Mouse (Mus musculus) liver, adult 2 months (tissue): Measurements from ENCODE around the gene Amotl2. TPM values are rescaled to one million over a fixed set of nuclear protein-coding genes. Genes with fewer than 3 reads are reported as not detected.

Source experiments
- DNase-seq: peaks from one replicate; pipeline ENCODE4 v3.0.0-alpha.2; 2011; ENCODE audit warnings: low read depth, low spot score; ENCODE audit errors: extremely low read depth
- H3K27ac ChIP-seq: fragments of 200-500 bp; replicated peaks from 2 replicates; pipeline ENCODE4 v1.5.1; 2012; ENCODE audit warnings: low read depth, mild to moderate bottlenecking, control low read depth, inconsistent platforms, low read length; ENCODE audit not compliant: insufficient read depth
- H3K27me3 ChIP-seq: fragments of 200-500 bp; 2 replicates; pipeline ENCODE4 v1.6.1; 2012; ENCODE audit warnings: mild to moderate bottlenecking, moderate library complexity, low read length, inconsistent platforms; ENCODE audit not compliant: control insufficient read depth, insufficient read depth
- H3K36me3 ChIP-seq: fragments of 200-500 bp; 2 replicates; pipeline ENCODE4 v1.6.1; 2012; ENCODE audit warnings: low read length, inconsistent platforms; ENCODE audit not compliant: control insufficient read depth, insufficient read depth
- H3K4me1 ChIP-seq: fragments of 200-500 bp; 2 replicates; pipeline ENCODE4 v1.6.1; 2011; ENCODE audit warnings: low read length; ENCODE audit not compliant: control insufficient read depth, insufficient read depth
- H3K4me3 ChIP-seq: fragments of 200-500 bp; 2 replicates; pipeline ENCODE4 v1.5.1; 2011; ENCODE audit warnings: low read depth, mild to moderate bottlenecking, control low read depth, low read length, moderate library complexity; ENCODE audit not compliant: insufficient read depth
- H3K79me2 ChIP-seq: fragments of 200-500 bp; 2 replicates; pipeline ENCODE4 v1.6.1; 2012; ENCODE audit warnings: inconsistent platforms, mild to moderate bottlenecking, low read length, moderate library complexity; ENCODE audit not compliant: control insufficient read depth, insufficient read depth
- H3K9ac ChIP-seq: fragments of 200-500 bp; 2 replicates; pipeline ENCODE4 v1.6.1; 2012; ENCODE audit warnings: low read depth, mild to moderate bottlenecking, control low read depth, inconsistent platforms, low read length
- CTCF ChIP-seq: fragments of 200-500 bp; IDR thresholded peaks from 2 replicates; pipeline ENCODE4 v1.5.1; 2011; ENCODE audit warnings: low read depth, low read length, control low read depth
- POLR2A ChIP-seq: fragments of 200-500 bp; IDR thresholded peaks from 2 replicates; pipeline ENCODE4 v1.6.1; 2011; ENCODE audit warnings: low read length, control low read depth; ENCODE audit not compliant: insufficient read depth; ENCODE audit errors: extremely low read depth
- WGBS: fragments of 180-500 bp; shearing (Covaris S2); methylation state at CpG from one replicate; pipeline ENCODE4 v1.1.7; 2018; 5-methylcytosine and 5-hydroxymethylcytosine counted together
- polyA plus RNA-seq: library from polyadenylated mRNA; depleted of rRNA; stranded (reverse); fragments of >200 nt; gene quantifications from 2 replicates; pipeline ENCODE4 v1.2.3, GENCODE M21; 2012
- total RNA-seq: library from RNA; depleted of rRNA; stranded (reverse); fragments of >200 nt; gene quantifications from 2 replicates; pipeline ENCODE4 v1.2.3, GENCODE M21; 2014

Gene Amotl2
- total and polyA plus RNA-seq, 2 experiments, result 9.2 to 19.9 TPM

DNA sequence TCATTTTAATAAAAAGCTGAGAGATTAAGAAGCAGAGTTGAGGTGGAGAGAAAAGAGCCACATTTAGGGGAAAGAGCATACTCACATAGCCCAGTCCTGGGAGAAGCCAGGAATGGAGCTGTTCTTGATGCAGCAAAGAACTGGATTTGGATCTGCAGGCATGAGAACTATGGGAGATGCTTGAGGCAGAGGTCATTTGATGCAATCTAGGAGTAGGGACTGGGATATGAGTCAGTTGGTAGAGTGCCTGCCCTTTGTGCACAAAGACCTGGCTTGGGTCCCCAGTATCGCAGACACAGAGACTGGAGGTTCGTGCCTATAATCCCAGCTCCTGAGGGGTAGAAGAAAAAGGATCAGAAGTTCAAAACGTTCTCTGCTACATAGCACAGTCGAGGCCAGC, 38.7 kb downstream of the Amotl2 start:
- Histone ChIP-seq H3K27me3 (no peaks in the 10 kb centered on the region), H3K36me3 (no peaks in the 10 kb centered on the region), H3K4me3 (no peak overlapping the region), H3K4me1 (0 out of 2 replicates have a peak, but pooled peaks cover 2% of the 10 kb centered on the region), H3K9ac (no peak overlapping the region), H3K27ac (no peak overlapping the region), H3K79me2 (no peaks in the 10 kb centered on the region)
- WGBS, result 34% methylated on average over 4 of the region's 4 CpGs
- peak; percentile 72 for DNase-seq
- TF ChIP-seq CTCF, result no peak
- TF ChIP-seq POLR2A, result no peak

DNA sequence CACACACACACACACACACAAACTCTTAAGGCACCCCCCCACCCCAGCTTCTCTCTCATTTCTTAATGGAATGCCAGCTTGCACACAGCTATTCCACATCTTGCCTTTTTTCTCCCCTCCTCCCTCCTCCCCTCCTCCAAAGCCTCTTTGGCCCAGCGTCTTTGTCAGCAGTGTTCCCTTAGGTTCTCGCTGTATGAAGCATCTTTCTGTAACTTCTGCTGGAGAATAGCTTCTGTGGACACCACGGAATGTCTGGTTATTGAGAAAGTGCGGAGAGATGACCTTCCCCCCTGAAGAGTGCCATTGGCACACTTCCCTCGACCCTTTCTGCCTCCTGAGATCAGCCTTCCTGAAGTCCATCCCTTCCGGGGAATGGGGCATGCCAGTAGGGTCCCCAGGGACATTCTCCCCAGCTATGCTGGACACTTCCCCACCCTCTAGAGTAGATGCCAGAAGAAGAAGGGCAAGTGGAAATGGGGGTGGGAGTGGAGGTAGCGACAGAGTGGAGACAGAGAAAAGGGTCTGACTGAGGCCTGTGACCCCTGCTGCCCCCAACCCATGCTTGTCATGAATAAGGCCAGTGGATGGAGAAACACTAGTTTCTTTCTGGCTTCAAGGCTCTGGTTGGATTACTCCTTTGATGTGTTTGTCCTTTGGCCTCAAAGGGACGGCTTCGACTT, 39.3 kb downstream of the Amotl2 start:
- Histone ChIP-seq H3K27me3 (no peaks in the 10 kb centered on the region), H3K9ac (no peak overlapping the region), H3K4me1 (0 out of 2 replicates have a peak, but pooled peaks cover 2% of the 10 kb centered on the region), H3K79me2 (no peaks in the 10 kb centered on the region), H3K27ac (no peak overlapping the region), H3K4me3 (no peak overlapping the region), H3K36me3 (no peaks in the 10 kb centered on the region)
- TF ChIP-seq CTCF, result no peak
- TF ChIP-seq POLR2A, result no peak
- no peak for DNase-seq
- 85% methylated on average over 9 of the region's 9 CpGs for WGBS

DNA sequence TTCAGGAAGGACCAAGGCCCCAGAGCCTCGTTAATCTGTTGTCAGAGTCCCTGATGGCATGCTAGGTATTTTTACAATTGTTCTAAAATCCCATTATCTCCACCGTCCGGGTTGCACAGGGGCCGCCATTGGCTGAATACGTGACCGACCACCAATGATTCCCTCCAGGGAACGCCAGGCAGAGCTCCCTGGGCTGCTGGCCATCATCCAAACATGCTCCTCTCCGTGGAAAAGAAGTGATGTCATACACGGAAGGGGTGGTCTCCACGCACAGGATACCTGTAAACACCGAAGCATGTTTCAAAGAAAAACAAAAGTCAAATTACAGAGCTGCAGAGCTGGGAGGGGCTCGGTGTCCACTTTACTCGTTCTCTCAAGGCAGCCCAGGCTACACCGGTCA, 39.9 kb downstream of the Amotl2 start:
- WGBS, result 82% methylated on average over 14 of the region's 14 CpGs
- Histone ChIP-seq H3K4me1 (0 out of 2 replicates have a peak, but pooled peaks cover 2% of the 10 kb centered on the region), H3K79me2 (no peaks in the 10 kb centered on the region), H3K27ac (no peak overlapping the region), H3K36me3 (no peaks in the 10 kb centered on the region), H3K4me3 (no peak overlapping the region), H3K27me3 (no peaks in the 10 kb centered on the region), H3K9ac (no peak overlapping the region)
- no peak for DNase-seq
- TF ChIP-seq CTCF, result no peak
- no peak for TF ChIP-seq POLR2A

DNA sequence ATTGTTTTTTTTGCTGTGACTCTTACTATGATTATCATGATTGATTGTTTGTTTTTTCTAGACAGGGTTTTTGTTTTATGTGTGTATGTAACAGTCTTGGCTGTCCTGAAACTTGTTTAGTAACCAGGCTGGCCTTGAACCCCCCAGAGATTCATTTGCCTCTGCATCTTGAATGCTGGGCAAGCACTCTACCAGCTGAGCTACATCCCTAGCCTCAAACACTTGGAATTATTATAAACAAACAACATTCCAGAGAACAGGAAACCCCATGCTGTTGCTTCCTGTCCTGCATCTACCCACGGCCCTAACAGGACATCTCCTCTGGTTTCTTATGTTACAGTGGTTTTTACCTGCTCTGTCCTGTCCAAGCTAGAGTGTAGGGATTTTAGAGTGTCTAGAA, 42.4 kb downstream of the Amotl2 start:
- peak overlapping the region; percentile 37 for H3K27ac ChIP-seq
- no peaks in the 10 kb centered on the region for H3K79me2 ChIP-seq
- WGBS, result 70% methylated on average over 1 of the region's 1 CpGs
- H3K27me3 ChIP-seq, result no peaks in the 10 kb centered on the region
- no peaks in the 10 kb centered on the region for H3K36me3 ChIP-seq
- peaks cover 2% of the 10 kb centered on the region; the same call in 1 of the 2 replicates for H3K4me1 ChIP-seq
- no peak overlapping the region for H3K4me3 ChIP-seq
- no peak for DNase-seq
- no peak overlapping the region for H3K9ac ChIP-seq
- TF ChIP-seq POLR2A, result no peak
- TF ChIP-seq CTCF, result no peak

DNA sequence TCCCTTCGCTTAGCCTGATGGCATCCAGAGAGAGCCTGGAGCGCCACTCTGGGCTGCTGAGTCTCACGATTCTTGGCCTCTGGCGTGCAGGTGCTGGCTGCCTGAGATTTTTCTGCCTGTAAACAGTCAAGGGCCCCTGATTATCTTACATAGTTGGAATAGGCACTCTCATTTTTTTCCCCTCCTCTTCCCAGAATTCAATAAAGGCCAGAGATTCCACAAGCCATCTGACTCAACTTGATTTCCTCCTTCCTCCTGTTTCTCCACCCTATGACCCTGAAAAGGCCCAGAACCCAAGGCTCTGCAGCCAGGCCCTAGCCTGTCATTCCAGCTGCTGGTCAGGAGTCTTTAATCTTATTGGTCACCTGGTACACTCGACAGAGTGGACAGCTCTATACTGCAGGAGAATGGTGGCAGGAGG, 43.1 kb downstream of the Amotl2 start:
- DNase-seq, result no peak
- TF ChIP-seq POLR2A (no peak), CTCF (no peak)
- H3K9ac ChIP-seq, result no peak overlapping the region
- peaks cover 2% of the 10 kb centered on the region; the same call in 1 of the 2 replicates for H3K4me1 ChIP-seq
- no peaks in the 10 kb centered on the region for H3K36me3 ChIP-seq
- H3K27ac ChIP-seq, result peak overlapping the region; percentile 37
- H3K79me2 ChIP-seq, result no peaks in the 10 kb centered on the region
- 66% methylated on average over 5 of the region's 5 CpGs for WGBS
- no peak overlapping the region for H3K4me3 ChIP-seq
- H3K27me3 ChIP-seq, result no peaks in the 10 kb centered on the region

DNA sequence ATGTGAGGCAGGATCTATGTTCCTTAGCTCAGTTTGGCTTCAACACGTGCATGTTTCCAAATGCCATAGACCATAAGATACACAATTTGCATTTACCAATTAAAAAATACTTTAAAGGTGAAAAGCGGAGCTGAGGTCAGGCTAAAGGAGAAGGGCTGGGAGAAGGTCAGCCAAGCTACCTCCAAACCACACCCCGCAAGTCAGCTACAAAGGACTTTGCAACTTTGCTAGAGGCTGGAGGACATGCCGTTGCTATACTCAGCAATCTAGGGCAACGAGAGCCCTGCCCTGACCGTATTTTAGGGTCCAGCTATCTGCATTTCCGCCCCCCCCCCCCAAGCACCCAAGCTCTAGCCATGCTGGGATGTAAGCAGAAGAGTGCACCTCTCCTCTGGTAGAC, 45.1 kb downstream of the Amotl2 start:
- WGBS, result 90% methylated on average over 7 of the region's 7 CpGs
- Histone ChIP-seq H3K27me3 (no peaks in the 10 kb centered on the region), H3K79me2 (no peaks in the 10 kb centered on the region), H3K4me1 (no peaks in the 10 kb centered on the region; the same call in 1 of the 2 replicates), H3K4me3 (no peak overlapping the region), H3K27ac (no peak overlapping the region), H3K36me3 (no peaks in the 10 kb centered on the region), H3K9ac (no peak overlapping the region)
- TF ChIP-seq POLR2A (no peak), CTCF (no peak)
- no peak for DNase-seq
